Mouse (Mus musculus): ENCODE measurements around the gene Khdc3.
A peak's percentile ranks its signal among the peaks of the same experiment; 100 is the strongest.
"Not testable (repeated sequence)": the region's sequence is repeated elsewhere in the genome, so short reads cannot be mapped to it uniquely, and the experiment has no call there.

The Khdc3 gene

GRCm38 (mm10) chr9:73101536-73101935 is at the start of gene Khdc3:
Gene Khdc3 (plus strand): TSS chr9:73101836.
- no peak for DNase-seq (ENCODE audit: low spot score)

GRCm38 (mm10) chr9:73055441-73055911 is 46.2 kb upstream of the Khdc3 start:
- no peak for DNase-seq (ENCODE audit: low spot score)

- DNase-seq (ENCODE audit: low spot score), result no peak
Observed at GRCm38 (mm10) chr9:73059224-73059623, 42.4 kb upstream of the Khdc3 start.

- DNase-seq (ENCODE audit: low spot score), result peak; percentile 60
Observed at GRCm38 (mm10) chr9:73063621-73064290, 37.9 kb upstream of the Khdc3 start.

- peak; percentile 49 for DNase-seq (ENCODE audit: low spot score)
Observed at GRCm38 (mm10) chr9:73067086-73067485, 34.5 kb upstream of the Khdc3 start.

GRCm38 (mm10) chr9:73068230-73068679 is 33.4 kb upstream of the Khdc3 start:
- DNase-seq (ENCODE audit: low spot score), result peak; percentile 41

- no peak for DNase-seq (ENCODE audit: low spot score)
Observed at GRCm38 (mm10) chr9:73068688-73069087, 32.9 kb upstream of the Khdc3 start.

GRCm38 (mm10) chr9:73070971-73071659 is 30.5 kb upstream of the Khdc3 start:
- DNase-seq (ENCODE audit: low spot score), result no peak

GRCm38 (mm10) chr9:73072426-73072825 is 29.2 kb upstream of the Khdc3 start:
- DNase-seq (ENCODE audit: low spot score), result no peak

GRCm38 (mm10) chr9:73073169-73073568 is 28.5 kb upstream of the Khdc3 start:
- no peak for DNase-seq (ENCODE audit: low spot score)

GRCm38 (mm10) chr9:73079349-73079748 is 22.3 kb upstream of the Khdc3 start:
- not testable (repeated sequence) for DNase-seq (ENCODE audit: low spot score)

- no peak for DNase-seq (ENCODE audit: low spot score)
Observed at GRCm38 (mm10) chr9:73079801-73080325, 21.8 kb upstream of the Khdc3 start.

- no peak for DNase-seq (ENCODE audit: low spot score)
Observed at GRCm38 (mm10) chr9:73082291-73083000, 19.2 kb upstream of the Khdc3 start.

GRCm38 (mm10) chr9:73083956-73084355 is 17.7 kb upstream of the Khdc3 start:
- DNase-seq (ENCODE audit: low spot score), result no peak

GRCm38 (mm10) chr9:73085845-73086244 is 15.8 kb upstream of the Khdc3 start:
- DNase-seq (ENCODE audit: low spot score), result no peak

GRCm38 (mm10) chr9:73087121-73087520 is 14.5 kb upstream of the Khdc3 start:
- DNase-seq (ENCODE audit: low spot score), result no peak

GRCm38 (mm10) chr9:73087581-73087980 is 14.1 kb upstream of the Khdc3 start:
- no peak for DNase-seq (ENCODE audit: low spot score)

GRCm38 (mm10) chr9:73089222-73089920 is 12.3 kb upstream of the Khdc3 start:
- DNase-seq (ENCODE audit: low spot score), result no peak

GRCm38 (mm10) chr9:73090121-73090520 is 11.5 kb upstream of the Khdc3 start:
- no peak for DNase-seq (ENCODE audit: low spot score)

- peak; percentile 85 for DNase-seq (ENCODE audit: low spot score)
Observed at GRCm38 (mm10) chr9:73091747-73092146, 9.9 kb upstream of the Khdc3 start.

- peak; percentile 12 for DNase-seq (ENCODE audit: low spot score)
Observed at GRCm38 (mm10) chr9:73094580-73094979, 7.1 kb upstream of the Khdc3 start.

- no peak for DNase-seq (ENCODE audit: low spot score)
Observed at GRCm38 (mm10) chr9:73097898-73098297, 3.7 kb upstream of the Khdc3 start.

Measured in embryo, embryonic 10 days (tissue).